Mouse (Mus musculus): ENCODE results near the gene Agbl3. TPM values are rescaled to one million over a fixed set of nuclear protein-coding genes. Genes with fewer than 3 reads are reported as not detected.
A peak's percentile ranks its signal among the peaks of the same experiment; 100 is the strongest.

The Agbl3 gene
- polyA plus RNA-seq (2015; fragmentation: Nextera tagmentation; extraction: Ambion mirVana) = 10.5 and 11.9 TPM in 2 replicates

DNA sequence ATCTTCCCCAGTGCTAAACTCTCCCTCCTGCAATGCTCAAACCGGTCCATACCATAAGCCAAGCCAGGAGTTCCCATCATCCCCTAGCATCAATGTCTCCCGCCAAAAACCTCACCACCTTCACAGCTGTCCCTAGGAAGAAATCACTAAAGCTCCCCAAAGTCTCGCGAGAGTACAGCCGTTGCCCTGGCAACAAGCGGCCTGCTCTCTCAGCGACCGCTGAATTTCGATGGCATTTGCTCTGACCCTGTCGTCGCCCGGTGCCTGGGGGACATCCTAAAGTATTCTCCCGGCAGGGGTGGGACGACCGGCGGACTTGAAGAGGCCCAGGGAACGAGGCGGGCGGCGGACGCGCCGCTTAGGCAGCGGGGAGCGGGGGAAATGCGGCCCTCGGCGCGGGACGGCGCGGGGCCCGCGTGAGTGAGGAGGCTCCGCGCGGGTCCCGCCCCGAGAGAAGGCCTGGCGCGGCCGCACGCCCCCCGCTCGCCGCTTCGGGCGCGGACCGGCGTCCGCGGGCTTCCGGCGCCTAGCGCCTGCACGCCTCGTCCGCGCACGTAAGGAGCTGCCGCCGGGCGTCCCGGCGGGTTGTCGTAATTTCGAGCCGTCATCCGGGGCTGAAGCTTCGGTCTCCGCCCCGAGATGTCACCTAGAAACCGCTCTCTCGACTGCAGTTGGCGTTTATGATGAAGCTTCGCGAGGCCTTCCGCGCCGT, at the start of gene Agbl3:
Gene Agbl3 (plus strand): TSS at position 202 of the 712 bp plus-strand sequence.
- under 1% methylated on average over 81 of the region's 81 CpGs for WGBS
- no peaks in the 10 kb centered on the region for H3K9me3 ChIP-seq
- peak within 1 kb of the TSS; percentile 76 for H3K4me3 ChIP-seq
- peak within 1 kb of the TSS; percentile 96 for H3K9ac ChIP-seq
- H3K36me3 ChIP-seq (replicated peaks) = no peaks in the 10 kb centered on the region
- peaks cover 6% of the 10 kb centered on the region for H3K4me1 ChIP-seq
- peak; percentile 96 for ATAC-seq (replicated peaks)
- no peaks in the 10 kb centered on the region for H3K27me3 ChIP-seq (replicated peaks)
- peak within 1 kb of the TSS; percentile 99 for H3K27ac ChIP-seq
- H3K4me2 ChIP-seq = peak within 1 kb of the TSS; percentile 68

DNA sequence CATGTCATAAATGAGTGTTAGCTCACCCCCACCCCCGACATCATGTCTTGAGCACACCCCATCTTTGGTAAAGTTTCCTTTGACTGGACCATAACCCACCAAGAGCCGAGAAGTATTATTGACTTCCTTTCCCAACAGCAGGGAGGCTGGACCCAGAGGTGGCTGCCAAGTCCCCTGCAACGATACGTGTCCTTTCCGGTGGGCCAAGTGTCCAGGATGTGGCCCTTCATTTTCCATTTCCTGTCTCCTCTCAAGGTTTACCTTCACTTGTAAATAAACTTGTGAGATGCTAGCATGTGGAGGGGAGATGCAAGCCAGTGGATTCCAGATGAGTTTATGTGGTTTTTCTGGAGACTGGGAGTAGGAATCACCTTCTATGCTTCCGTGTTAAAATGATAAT, 49.2 kb upstream of the Agbl3 start:
- Histone ChIP-seq H3K27ac (no peak overlapping the region; the same call in 1 of the 2 replicates), H3K9ac (no peak overlapping the region), H3K36me3 (replicated peaks) (no peaks in the 10 kb centered on the region), H3K4me2 (no peak overlapping the region), H3K4me3 (no peak overlapping the region), H3K4me1 (peaks cover 6% of the 10 kb centered on the region; the same call in 1 of the 2 replicates), H3K27me3 (replicated peaks) (no peaks in the 10 kb centered on the region), H3K9me3 (no peaks in the 10 kb centered on the region)
- ATAC-seq (replicated peaks) = no peak
- WGBS = 85% methylated on average over 6 of the region's 6 CpGs

DNA sequence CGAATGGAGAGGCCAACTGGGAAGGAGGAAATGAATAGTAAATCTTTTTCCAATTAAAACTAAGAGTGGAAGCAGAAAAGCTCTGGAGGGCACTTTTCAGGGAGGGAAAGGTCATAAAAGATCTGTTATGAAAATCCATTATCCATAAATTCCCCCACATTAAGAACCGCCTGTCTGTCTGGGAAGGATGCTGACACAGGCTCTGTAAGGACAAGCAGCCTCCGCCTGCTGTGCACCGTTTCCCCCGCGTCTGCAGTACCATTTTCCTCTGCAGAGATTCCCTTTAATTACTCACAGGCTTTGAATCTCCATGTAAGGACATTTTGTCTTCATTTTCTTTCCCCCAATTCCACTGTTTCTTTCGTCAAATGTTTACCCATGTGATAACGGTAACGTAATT, 48.7 kb upstream of the Agbl3 start:
- 72% methylated on average over 9 of the region's 9 CpGs for WGBS
- no peaks in the 10 kb centered on the region for H3K9me3 ChIP-seq
- ATAC-seq (replicated peaks) = no peak
- H3K27ac ChIP-seq = no peak overlapping the region; the same call in 1 of the 2 replicates
- H3K4me3 ChIP-seq = no peak overlapping the region
- no peak overlapping the region for H3K9ac ChIP-seq
- no peaks in the 10 kb centered on the region for H3K27me3 ChIP-seq (replicated peaks)
- no peak overlapping the region for H3K4me2 ChIP-seq
- H3K36me3 ChIP-seq (replicated peaks) = no peaks in the 10 kb centered on the region
- H3K4me1 ChIP-seq = peaks cover 6% of the 10 kb centered on the region; the same call in 1 of the 2 replicates

DNA sequence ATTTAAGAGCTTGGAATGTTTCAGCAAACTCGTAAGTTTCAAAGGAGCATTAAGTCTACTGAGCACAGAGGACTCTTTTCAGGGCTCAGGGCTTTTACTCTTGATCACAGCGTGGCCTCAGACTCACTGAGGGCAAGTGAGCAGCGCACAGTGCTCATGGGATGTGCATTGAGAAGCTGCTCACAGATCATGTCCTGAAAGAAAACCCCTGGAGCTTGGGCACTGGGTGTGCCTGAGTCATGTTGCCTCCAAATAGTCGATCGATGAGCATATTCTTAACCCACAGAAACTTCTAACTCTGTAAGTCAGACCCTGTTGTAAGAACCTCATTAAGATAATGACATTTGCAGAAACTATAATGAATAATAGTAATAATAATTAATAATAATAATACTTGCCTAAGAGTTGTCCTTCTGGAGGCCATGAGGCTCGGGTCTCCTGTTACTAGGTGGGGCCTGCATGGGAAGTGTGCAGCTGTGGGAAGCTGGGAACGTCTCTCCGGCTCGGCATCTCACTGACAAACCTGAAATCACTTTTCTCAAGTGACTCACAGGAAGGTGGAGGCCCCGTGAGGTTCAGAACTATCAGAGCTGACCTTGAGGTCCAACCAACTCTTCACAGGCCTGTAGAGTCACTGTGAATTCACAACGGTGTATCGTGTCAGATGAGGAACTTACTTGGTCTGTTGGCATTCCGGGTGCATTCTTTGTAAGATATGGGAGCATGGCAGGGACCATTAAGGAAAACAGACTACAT, 45.1 kb upstream of the Agbl3 start:
- Histone ChIP-seq H3K4me1 (peaks cover 6% of the 10 kb centered on the region; the same call in 1 of the 2 replicates), H3K9me3 (no peaks in the 10 kb centered on the region), H3K9ac (no peak overlapping the region), H3K36me3 (replicated peaks) (no peaks in the 10 kb centered on the region), H3K4me2 (no peak overlapping the region), H3K27me3 (replicated peaks) (no peaks in the 10 kb centered on the region), H3K4me3 (no peak overlapping the region), H3K27ac (no peak overlapping the region)
- 88% methylated on average over 13 of the region's 13 CpGs for WGBS
- ATAC-seq (replicated peaks) = no peak

GRCm38 (mm10) chr6:34736934-34737333, 43.3 kb upstream of the Agbl3 start:
- 56% methylated on average over 2 of the region's 2 CpGs for WGBS
- no peaks in the 10 kb centered on the region for H3K9me3 ChIP-seq
- no peaks in the 10 kb centered on the region for H3K27me3 ChIP-seq (replicated peaks)
- no peak overlapping the region for H3K27ac ChIP-seq
- no peaks in the 10 kb centered on the region for H3K36me3 ChIP-seq (replicated peaks)
- H3K4me1 ChIP-seq = no peaks in the 10 kb centered on the region
- H3K4me3 ChIP-seq = no peak overlapping the region
- H3K9ac ChIP-seq = no peak overlapping the region
- H3K4me2 ChIP-seq = no peak overlapping the region
- no peak for ATAC-seq (replicated peaks)

- no peaks in the 10 kb centered on the region for H3K9me3 ChIP-seq
- WGBS = 92% methylated on average over 4 of the region's 4 CpGs
- ATAC-seq (replicated peaks) = no peak
- no peak overlapping the region for H3K4me2 ChIP-seq
- no peak overlapping the region for H3K9ac ChIP-seq
- no peaks in the 10 kb centered on the region for H3K27me3 ChIP-seq (replicated peaks)
- H3K4me3 ChIP-seq = no peak overlapping the region
- no peak overlapping the region for H3K27ac ChIP-seq
- H3K4me1 ChIP-seq = no peaks in the 10 kb centered on the region
- H3K36me3 ChIP-seq (replicated peaks) = no peaks in the 10 kb centered on the region
These were observed 36.3 kb upstream of the Agbl3 start for GRCm38 (mm10) chr6:34743946-34744345.

DNA sequence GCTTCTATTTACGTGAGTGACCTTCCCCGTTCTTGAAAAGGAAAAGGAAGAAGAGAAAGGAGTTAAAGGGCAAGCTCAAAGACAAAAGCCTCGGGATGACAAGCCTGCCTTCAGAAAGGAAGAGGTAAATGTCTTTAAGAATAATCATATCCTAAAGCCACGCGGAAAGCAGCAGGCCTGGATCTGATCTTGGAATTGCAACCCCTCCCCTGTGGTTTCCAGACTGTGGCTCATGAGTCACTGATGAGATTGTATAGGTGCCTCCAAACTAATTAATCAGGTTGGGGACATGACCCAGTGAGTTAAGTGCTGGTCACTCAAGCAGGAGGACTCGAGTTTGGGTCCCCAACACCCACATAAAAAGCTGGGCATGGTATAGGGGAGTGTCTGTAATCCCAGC, 32.4 kb upstream of the Agbl3 start:
- Histone ChIP-seq H3K27me3 (replicated peaks) (no peaks in the 10 kb centered on the region), H3K4me2 (no peak overlapping the region), H3K9ac (no peak overlapping the region), H3K9me3 (no peaks in the 10 kb centered on the region), H3K36me3 (replicated peaks) (no peaks in the 10 kb centered on the region), H3K27ac (no peak overlapping the region), H3K4me1 (no peaks in the 10 kb centered on the region), H3K4me3 (no peak overlapping the region)
- 76% methylated on average over 6 of the region's 6 CpGs for WGBS
- ATAC-seq (replicated peaks) = no peak

- Histone ChIP-seq H3K27ac (no peak overlapping the region), H3K27me3 (replicated peaks) (no peaks in the 10 kb centered on the region), H3K9me3 (no peaks in the 10 kb centered on the region), H3K9ac (no peak overlapping the region), H3K36me3 (replicated peaks) (no peaks in the 10 kb centered on the region), H3K4me2 (no peak overlapping the region), H3K4me1 (no peaks in the 10 kb centered on the region), H3K4me3 (no peak overlapping the region)
- 93% methylated on average over 11 of the region's 11 CpGs for WGBS
- no peak for ATAC-seq (replicated peaks)
These were observed 31.7 kb upstream of the Agbl3 start for GRCm38 (mm10) chr6:34748566-34748965.

- no peaks in the 10 kb centered on the region for H3K4me1 ChIP-seq
- no peaks in the 10 kb centered on the region for H3K9me3 ChIP-seq
- ATAC-seq (replicated peaks) = no peak
- no peak overlapping the region for H3K27ac ChIP-seq
- no peaks in the 10 kb centered on the region for H3K36me3 ChIP-seq (replicated peaks)
- WGBS = 91% methylated on average over 6 of the region's 6 CpGs
- no peak overlapping the region for H3K4me3 ChIP-seq
- H3K27me3 ChIP-seq (replicated peaks) = no peaks in the 10 kb centered on the region
- no peak overlapping the region for H3K4me2 ChIP-seq
- H3K9ac ChIP-seq = no peak overlapping the region
These were observed 30.7 kb upstream of the Agbl3 start for GRCm38 (mm10) chr6:34749526-34749925.

GRCm38 (mm10) chr6:34750487-34751120, 29.6 kb upstream of the Agbl3 start:
- Histone ChIP-seq H3K4me3 (no peak overlapping the region), H3K4me2 (no peak overlapping the region), H3K27me3 (replicated peaks) (no peaks in the 10 kb centered on the region), H3K9ac (no peak overlapping the region), H3K4me1 (no peaks in the 10 kb centered on the region), H3K27ac (no peak overlapping the region), H3K36me3 (replicated peaks) (no peaks in the 10 kb centered on the region), H3K9me3 (no peaks in the 10 kb centered on the region)
- ATAC-seq (replicated peaks) = no peak
- WGBS = 76% methylated on average over 7 of the region's 7 CpGs

GRCm38 (mm10) chr6:34751625-34752024, 28.6 kb upstream of the Agbl3 start:
- Histone ChIP-seq H3K27me3 (replicated peaks) (no peaks in the 10 kb centered on the region), H3K4me3 (no peak overlapping the region), H3K9me3 (no peaks in the 10 kb centered on the region), H3K9ac (no peak overlapping the region), H3K36me3 (replicated peaks) (no peaks in the 10 kb centered on the region), H3K4me1 (no peaks in the 10 kb centered on the region), H3K27ac (no peak overlapping the region), H3K4me2 (no peak overlapping the region)
- ATAC-seq (replicated peaks) = no peak

GRCm38 (mm10) chr6:34754448-34754847, 25.8 kb upstream of the Agbl3 start:
- H3K27me3 ChIP-seq (replicated peaks) = no peaks in the 10 kb centered on the region
- no peak overlapping the region for H3K4me3 ChIP-seq
- no peaks in the 10 kb centered on the region; the same call in 1 of the 2 replicates for H3K36me3 ChIP-seq (replicated peaks)
- no peak overlapping the region for H3K4me2 ChIP-seq
- ATAC-seq (replicated peaks) = peak; percentile 63
- WGBS = 37% methylated on average over 5 of the region's 5 CpGs
- H3K9me3 ChIP-seq = no peaks in the 10 kb centered on the region
- no peak overlapping the region for H3K27ac ChIP-seq
- no peak overlapping the region for H3K9ac ChIP-seq
- no peaks in the 10 kb centered on the region for H3K4me1 ChIP-seq

All from midbrain, embryonic 15.5 days (tissue).